Mouse (Mus musculus) adrenal gland, postnatal 14 days (tissue): ENCODE data around the gene Gm28897. TPM values are rescaled to one million over a fixed set of nuclear protein-coding genes. Genes with fewer than 3 reads are reported as not detected.
"Not testable (repeated sequence)": the region's sequence is repeated elsewhere in the genome, so short reads cannot be mapped to it uniquely, and the experiment has no call there.

ENCODE experiments used
- DNase-seq: peaks from one replicate; pipeline ENCODE4 v3.0.0; 2021; ENCODE audit warnings: mixed read lengths
- long read RNA-seq, 2 experiments: library from polyadenylated mRNA; stranded (forward); transcript quantifications; one replicate each; pipeline ENCODE4 v2.0.0; 2021
- total RNA-seq: library from RNA; stranded (reverse); gene quantifications from 2 replicates; pipeline ENCODE4 v1.2.3, GENCODE M21; 2021

Gm28897 gene
- total RNA-seq: not detected in 2 replicates
- long read RNA-seq, experiment 1: 0 reads
- long read RNA-seq, experiment 2: 0 reads

GRCm38 (mm10) chrY:80926695-80927094 is at the start of gene Gm28897:
Gene Gm28897 (plus strand): TSS chrY:80926995.
- DNase-seq: not testable (repeated sequence)
